ENCODE assay signal across 21 mouse cellular contexts in genomic region chr17:49993631-49994030, GRCm38 (mm10).
DNase-seq lines count a peak whose midpoint lies in the region; ATAC-seq and TF ChIP-seq lines count a peak whose summit lies in the region.
"Had no signal": no experiment of that assay in that cellular context is flagged by ENCODE, and none has a peak within 500 bp of the region (broad histone marks: within the 10 kb centered on the region; RNA-seq: fewer than 3 reads in every experiment).

No protein-coding gene starts in this region.

- H3K9me3 ChIP-seq in heart, embryonic 16.5 days (replicated peaks; ENCODE audit: control insufficient read depth, low read length) = no peaks in the 10 kb centered on the region
- H3K9me3 ChIP-seq in midbrain, embryonic 10.5 days (replicated peaks) = no peaks in the 10 kb centered on the region
- H3K9me3 ChIP-seq in midbrain, postnatal 0 days (ENCODE audit: low read length) = no peaks in the 10 kb centered on the region
- H3K9me3 ChIP-seq: embryonic facial prominence, embryonic 13.5 days; hindbrain, embryonic 15.5 days had no signal

- peaks cover 9% of the 10 kb centered on the region for H3K4me1 ChIP-seq in heart, embryonic 16.5 days (ENCODE audit: control insufficient read depth, insufficient read depth, low read length)
- H3K4me1 ChIP-seq in heart, adult 2 months (ENCODE audit: control insufficient read depth, insufficient read depth, low read length) = peaks cover 11% of the 10 kb centered on the region
- peaks cover 11% of the 10 kb centered on the region for H3K4me1 ChIP-seq in midbrain, embryonic 10.5 days
- no peaks in the 10 kb centered on the region for H3K4me1 ChIP-seq in midbrain, postnatal 0 days (ENCODE audit: insufficient read depth, low read length)

- no peak for TF ChIP-seq CTCF in gastrocnemius, adult 2 months (IDR thresholded peaks at IDR 0.05)
- TF ChIP-seq CTCF in heart, adult 2 months (IDR thresholded peaks at IDR 0.05) = no peak
- TF ChIP-seq CTCF in midbrain, postnatal 0 days (IDR thresholded peaks at IDR 0.05) = no peak

- no peak overlapping the region for H3K4me2 ChIP-seq in heart, embryonic 16.5 days (ENCODE audit: low read depth, low read length)
- no peak overlapping the region for H3K4me2 ChIP-seq in midbrain, postnatal 0 days (ENCODE audit: low read depth, low read length, poor library complexity, severe bottlenecking)
- H3K4me2 ChIP-seq: embryonic facial prominence, embryonic 13.5 days; hindbrain, embryonic 15.5 days had no signal

- intact Hi-C loops in gastrocnemius, adult 2 months (cut with DNase I) = no loop called here
- intact Hi-C loops in heart, adult 2 months (cut with DNase I) = no loop called here

- peak overlapping the region; percentile 16; the same call in 1 of the 2 replicates for H3K27ac ChIP-seq in gastrocnemius, adult 2 months
- peak overlapping the region; percentile 23; the same call in 1 of the 2 replicates for H3K27ac ChIP-seq in heart, embryonic 16.5 days (ENCODE audit: low read length)
- H3K27ac ChIP-seq in heart, adult 2 months = no peak overlapping the region; the same call in 1 of the 2 replicates
- peak overlapping the region; percentile 34; the same call in 1 of the 2 replicates for H3K27ac ChIP-seq in midbrain, embryonic 10.5 days (replicated peaks)
- no peak overlapping the region for H3K27ac ChIP-seq in midbrain, postnatal 0 days (ENCODE audit: low read depth, low read length)
- H3K27ac ChIP-seq: embryonic facial prominence, embryonic 13.5 days; hindbrain, embryonic 15.5 days had no signal

- WGBS in heart, embryonic 16.5 days = 84% methylated on average over 3 of the region's 3 CpGs
- WGBS in heart, adult 2 months = 88% methylated on average over 3 of the region's 3 CpGs
- WGBS in midbrain, embryonic 10.5 days = 75% methylated on average over 3 of the region's 3 CpGs
- WGBS in midbrain, postnatal 0 days = 91% methylated on average over 3 of the region's 3 CpGs

- TF ChIP-seq EP300 in heart, adult 2 months (IDR thresholded peaks at IDR 0.05; ENCODE audit: insufficient read depth, low read depth, low read length) = no peak

- H3K27me3 ChIP-seq in heart, embryonic 16.5 days (ENCODE audit: control insufficient read depth, insufficient read depth, low read length) = no peaks in the 10 kb centered on the region
- H3K27me3 ChIP-seq in heart, adult 2 months (ENCODE audit: control insufficient read depth, insufficient read depth, low read length) = no peaks in the 10 kb centered on the region
- H3K27me3 ChIP-seq in midbrain, embryonic 10.5 days (ENCODE audit: low read depth, poor library complexity, severe bottlenecking) = no peaks in the 10 kb centered on the region
- H3K27me3 ChIP-seq in midbrain, postnatal 0 days (ENCODE audit: insufficient read depth, low read length) = no peaks in the 10 kb centered on the region
- H3K27me3 ChIP-seq: embryonic facial prominence, embryonic 13.5 days; hindbrain, embryonic 15.5 days had no signal

- no peak overlapping the region for H3K9ac ChIP-seq in heart, embryonic 16.5 days (ENCODE audit: low read length)
- no peak overlapping the region for H3K9ac ChIP-seq in heart, adult 2 months (ENCODE audit: low read depth, low read length)
- no peak overlapping the region for H3K9ac ChIP-seq in midbrain, postnatal 0 days (replicated peaks; ENCODE audit: low read length, poor library complexity, severe bottlenecking)
- H3K9ac ChIP-seq: embryonic facial prominence, embryonic 13.5 days; hindbrain, embryonic 15.5 days had no signal

- no peaks in the 10 kb centered on the region for H3K79me2 ChIP-seq in heart, adult 2 months (replicated peaks; ENCODE audit: control insufficient read depth, insufficient read depth, low read length)

- H3K4me3 ChIP-seq in gastrocnemius, adult 2 months = no peak overlapping the region
- H3K4me3 ChIP-seq in heart, embryonic 16.5 days (ENCODE audit: low read length) = no peak overlapping the region
- H3K4me3 ChIP-seq in heart, adult 2 months = no peak overlapping the region
- no peak overlapping the region for H3K4me3 ChIP-seq in midbrain, embryonic 10.5 days
- H3K4me3 ChIP-seq in midbrain, postnatal 0 days (ENCODE audit: low read depth, low read length) = no peak overlapping the region
- H3K4me3 ChIP-seq: embryonic facial prominence, embryonic 13.5 days; erythroblast, embryonic 14.5 days; hindbrain, embryonic 15.5 days had no signal

- TF ChIP-seq POLR2A in heart, adult 2 months (IDR thresholded peaks at IDR 0.05; ENCODE audit: insufficient read depth, low read depth, low read length) = no peak

- no peak for DNase-seq in gastrocnemius, adult 2 months
- no peak for DNase-seq in gastrocnemius, postnatal 10 days
- DNase-seq in heart, adult 2 months = no peak
- peak; percentile 20 for DNase-seq in midbrain, embryonic 10.5 days (ENCODE audit: low spot score)
- DNase-seq in midbrain, postnatal 0 days (ENCODE audit: low spot score) = no peak
- no peak for DNase-seq in urinary bladder, adult 18-20 months (ENCODE audit: low spot score in 2 of 2)
- DNase-seq: adrenal gland, adult 2 months; adrenal gland, postnatal 14 days; cerebellum, adult 11 months; cerebellum, adult 2 months; cerebellum, adult 9-11 months; cerebellum, postnatal 25 days; gastrocnemius, postnatal 25 days; heart, postnatal 10 days; heart, postnatal 36 days; kidney, adult 2 months had no signal

- H3K36me3 ChIP-seq in heart, embryonic 16.5 days (ENCODE audit: control insufficient read depth, insufficient read depth) = 0 out of 2 replicates have a peak, but pooled peaks cover 3% of the 10 kb centered on the region
- H3K36me3 ChIP-seq in heart, adult 2 months (ENCODE audit: control insufficient read depth, insufficient read depth, low read length) = peaks cover 12% of the 10 kb centered on the region
- H3K36me3 ChIP-seq in midbrain, embryonic 10.5 days = no peaks in the 10 kb centered on the region
- H3K36me3 ChIP-seq in midbrain, postnatal 0 days (ENCODE audit: insufficient read depth, low read length) = no peaks in the 10 kb centered on the region
- H3K36me3 ChIP-seq: embryonic facial prominence, embryonic 13.5 days; hindbrain, embryonic 15.5 days had no signal

- no peak for ATAC-seq in heart, embryonic 16.5 days (replicated peaks; ENCODE audit: extremely low read depth, insufficient read depth, low FRiP score)
- no peak for ATAC-seq in midbrain, postnatal 0 days (ENCODE audit: low FRiP score)
- ATAC-seq: intestine, postnatal 0 days had no signal

Comparison
In these comparisons a context has a peak if more than half of its experiments do, and no peak if none do; other contexts are left out.
1. H3K27ac ChIP-seq: peak in gastrocnemius, adult 2 months (single experiment), heart, embryonic 16.5 days (single experiment) and midbrain, embryonic 10.5 days (single experiment); none in heart, adult 2 months (single experiment) and midbrain, postnatal 0 days (single experiment).